Mouse (Mus musculus) G1E (cell line): ENCODE measurements around the gene Tshb.

Experiments used
- CTCF ChIP-seq: IDR thresholded peaks from 2 replicates; pipeline ENCODE4 v1.5.1; 2012; ENCODE audit warnings: low read depth, low read length, inconsistent platforms, mixed read lengths
- GATA1 ChIP-seq: IDR thresholded peaks from 2 replicates; pipeline ENCODE4 v1.6.1; 2012; ENCODE audit warnings: borderline replicate concordance, low read length, inconsistent platforms, mixed read lengths
- POLR2AphosphoS5 ChIP-seq: IDR thresholded peaks from 2 replicates; pipeline ENCODE4 v1.6.1; 2012; ENCODE audit warnings: low read depth, low read length, inconsistent platforms; ENCODE audit not compliant: insufficient replicate concordance
- TAL1 ChIP-seq: conservative IDR thresholded peaks from 2 replicates; pipeline ENCODE4 v1.6.1; 2012; ENCODE audit warnings: low read depth, low read length, inconsistent platforms, mixed read lengths

GRCm38 (mm10) chr3:102733936-102734312, 48.6 kb downstream of the Tshb start:
- TF ChIP-seq CTCF (no peak), TAL1 (no peak), GATA1 (no peak), POLR2AphosphoS5 (no peak)
